Mouse (Mus musculus): ENCODE measurements around the gene Snap91.
A peak's percentile ranks its signal among the peaks of the same experiment; 100 is the strongest.

Gene Snap91

GRCm38 (mm10) chr9:86813327-86813726, 67.1 kb downstream of the Snap91 start:
- DNase-seq, result peak; percentile 77

- DNase-seq, result no peak
Measured at GRCm38 (mm10) chr9:86810696-86811232, 69.7 kb downstream of the Snap91 start.

GRCm38 (mm10) chr9:86810213-86810612, 70.2 kb downstream of the Snap91 start:
- DNase-seq, result peak; percentile 53

- DNase-seq, result peak; percentile 45
Measured at GRCm38 (mm10) chr9:86800600-86801163, 79.8 kb downstream of the Snap91 start.

GRCm38 (mm10) chr9:86799099-86799498, 81.4 kb downstream of the Snap91 start:
- DNase-seq, result peak; percentile 42

- DNase-seq, result peak; percentile 69
Measured at GRCm38 (mm10) chr9:86798686-86799085, 81.8 kb downstream of the Snap91 start.

- peak; percentile 66 for DNase-seq
Measured at GRCm38 (mm10) chr9:86798129-86798528, 82.3 kb downstream of the Snap91 start.

GRCm38 (mm10) chr9:86797553-86797952, 82.9 kb downstream of the Snap91 start:
- DNase-seq, result peak; percentile 44

GRCm38 (mm10) chr9:86795236-86795635, 85.2 kb downstream of the Snap91 start:
- peak; percentile 66 for DNase-seq

- DNase-seq, result peak; percentile 55
Measured at GRCm38 (mm10) chr9:86791927-86792326, 88.5 kb downstream of the Snap91 start.

- DNase-seq, result peak; percentile 76
Measured at GRCm38 (mm10) chr9:86789186-86789585, 91.3 kb downstream of the Snap91 start.

- DNase-seq, result no peak
Measured at GRCm38 (mm10) chr9:86782836-86783235, 97.6 kb downstream of the Snap91 start.

- DNase-seq, result peak; percentile 66
Measured at GRCm38 (mm10) chr9:86781426-86781825, 99.0 kb downstream of the Snap91 start.

- peak; percentile 51 for DNase-seq
Measured at GRCm38 (mm10) chr9:86778212-86778611, 102.2 kb downstream of the Snap91 start.

GRCm38 (mm10) chr9:86777309-86777708, 103.1 kb downstream of the Snap91 start:
- DNase-seq, result peak; percentile 81

GRCm38 (mm10) chr9:86775374-86775773, 105.1 kb downstream of the Snap91 start:
- peak; percentile 64 for DNase-seq

GRCm38 (mm10) chr9:86773996-86774395, 106.5 kb downstream of the Snap91 start:
- DNase-seq, result peak; percentile 67

- DNase-seq, result peak; percentile 64
Measured at GRCm38 (mm10) chr9:86772897-86773296, 107.6 kb downstream of the Snap91 start.

- peak; percentile 51 for DNase-seq
Measured at GRCm38 (mm10) chr9:86766991-86767390, 113.5 kb downstream of the Snap91 start.

- DNase-seq, result peak; percentile 61
Measured at GRCm38 (mm10) chr9:86764002-86764401, 116.5 kb downstream of the Snap91 start.

GRCm38 (mm10) chr9:86762477-86763376, 117.7 kb downstream of the Snap91 start:
- peak; percentile 39 for DNase-seq

GRCm38 (mm10) chr9:86745926-86746581, 134.4 kb downstream of the Snap91 start:
- peak; percentile 94 for DNase-seq

GRCm38 (mm10) chr9:86744041-86744440, 136.4 kb downstream of the Snap91 start:
- peak; percentile 63 for DNase-seq

Data from heart, adult 11 months (tissue).